Mouse (Mus musculus) G1E (cell line): ENCODE measurements around the gene Tnni3. TPM values are rescaled to one million over a fixed set of nuclear protein-coding genes. Genes with fewer than 3 reads are reported as not detected.
A peak's percentile ranks its signal among the peaks of the same experiment; 100 is the strongest.

Experiments used
- ATAC-seq: 2 replicates; pipeline ENCODE4 v1.8.0; 2016; ENCODE audit warnings: mild to moderate bottlenecking; ENCODE audit not compliant: insufficient number of reproducible peaks, poor library complexity, low FRiP score, severe bottlenecking; ENCODE audit errors: extremely low read depth
- DNase-seq: peaks from one replicate; pipeline ENCODE4 v3.0.0; 2012; ENCODE audit warnings: low spot score
- H3K27me3 ChIP-seq: 2 replicates; pipeline ENCODE4 v1.6.1; 2012; ENCODE audit warnings: mild to moderate bottlenecking, low read length, inconsistent platforms; ENCODE audit not compliant: insufficient read depth
- H3K36me3 ChIP-seq: replicated peaks from 2 replicates; pipeline ENCODE3; 2012; ENCODE audit warnings: mild to moderate bottlenecking, inconsistent platforms
- H3K4me1 ChIP-seq: 2 replicates; pipeline ENCODE4 v1.6.1; 2012; ENCODE audit warnings: low read depth, low read length, inconsistent platforms, mixed read lengths; ENCODE audit not compliant: insufficient read depth
- H3K4me3 ChIP-seq: 2 replicates; pipeline ENCODE4 v1.5.1; 2012; ENCODE audit warnings: low read depth, mild to moderate bottlenecking, inconsistent platforms, low read length, moderate library complexity, mixed read lengths
- H3K9me3 ChIP-seq: replicated peaks from 2 replicates; pipeline ENCODE4 v1.6.1; 2012; ENCODE audit warnings: inconsistent platforms
- CTCF ChIP-seq: IDR thresholded peaks from 2 replicates; pipeline ENCODE4 v1.5.1; 2012; ENCODE audit warnings: low read depth, low read length, inconsistent platforms, mixed read lengths
- GATA1 ChIP-seq: IDR thresholded peaks from 2 replicates; pipeline ENCODE4 v1.6.1; 2012; ENCODE audit warnings: borderline replicate concordance, low read length, inconsistent platforms, mixed read lengths
- GATA2 ChIP-seq: IDR thresholded peaks from 2 replicates; pipeline ENCODE4 v1.6.1; 2012; ENCODE audit warnings: low read depth, low read length, inconsistent platforms, borderline replicate concordance
- POLR2AphosphoS5 ChIP-seq: IDR thresholded peaks from 2 replicates; pipeline ENCODE4 v1.6.1; 2012; ENCODE audit warnings: low read depth, low read length, inconsistent platforms; ENCODE audit not compliant: insufficient replicate concordance
- TAL1 ChIP-seq: conservative IDR thresholded peaks from 2 replicates; pipeline ENCODE4 v1.6.1; 2012; ENCODE audit warnings: low read depth, low read length, inconsistent platforms, mixed read lengths
- polyA plus RNA-seq: library from polyadenylated mRNA; stranded (reverse); fragments of >175 nt; gene quantifications from 2 replicates; pipeline ENCODE4 v1.2.3, GENCODE M21; 2012
- total RNA-seq, 2 experiments: library from RNA; stranded (forward) in 1 of 2; stranded (reverse) in 1 of 2; fragments of 200-1000 nt in 1 of 2; fragments of >200 nt in 1 of 2; fragmentation: Nextera tagmentation in 1 of 2; gene quantifications; 2 replicates each; pipeline ENCODE4 v1.2.3; 2014 to 2017

The Tnni3 gene
- total and polyA plus RNA-seq, 3 experiments = 0.15 TPM; not detected in 2

DNA sequence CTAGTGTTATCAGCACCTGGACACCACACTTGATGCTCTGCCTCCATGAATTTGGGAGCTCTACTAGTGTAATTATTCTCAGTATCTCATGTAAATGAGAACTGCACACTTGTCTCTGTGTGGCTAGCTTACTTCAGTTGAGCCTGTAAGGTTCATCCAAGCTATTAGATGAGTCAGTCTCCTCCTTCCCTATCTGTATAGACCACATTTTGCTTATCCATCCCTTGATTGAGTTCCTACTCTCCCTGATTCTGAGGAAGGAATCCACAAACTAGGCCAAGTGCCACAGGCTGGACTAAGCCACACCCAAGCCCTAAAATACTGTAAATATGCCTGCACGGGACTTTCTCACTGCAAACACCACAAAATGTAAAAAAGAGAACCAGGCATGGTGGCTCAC lies 30.0 kb downstream of the Tnni3 start:
- Histone ChIP-seq H3K4me1 (peaks cover 69% of the 10 kb centered on the region), H3K36me3 (peaks cover 100% of the 10 kb centered on the region), H3K4me3 (no peak overlapping the region), H3K27me3 (no peaks in the 10 kb centered on the region), H3K9me3 (no peaks in the 10 kb centered on the region)
- TF ChIP-seq TAL1 = no peak
- ATAC-seq (no peak), DNase-seq (no peak)

DNA sequence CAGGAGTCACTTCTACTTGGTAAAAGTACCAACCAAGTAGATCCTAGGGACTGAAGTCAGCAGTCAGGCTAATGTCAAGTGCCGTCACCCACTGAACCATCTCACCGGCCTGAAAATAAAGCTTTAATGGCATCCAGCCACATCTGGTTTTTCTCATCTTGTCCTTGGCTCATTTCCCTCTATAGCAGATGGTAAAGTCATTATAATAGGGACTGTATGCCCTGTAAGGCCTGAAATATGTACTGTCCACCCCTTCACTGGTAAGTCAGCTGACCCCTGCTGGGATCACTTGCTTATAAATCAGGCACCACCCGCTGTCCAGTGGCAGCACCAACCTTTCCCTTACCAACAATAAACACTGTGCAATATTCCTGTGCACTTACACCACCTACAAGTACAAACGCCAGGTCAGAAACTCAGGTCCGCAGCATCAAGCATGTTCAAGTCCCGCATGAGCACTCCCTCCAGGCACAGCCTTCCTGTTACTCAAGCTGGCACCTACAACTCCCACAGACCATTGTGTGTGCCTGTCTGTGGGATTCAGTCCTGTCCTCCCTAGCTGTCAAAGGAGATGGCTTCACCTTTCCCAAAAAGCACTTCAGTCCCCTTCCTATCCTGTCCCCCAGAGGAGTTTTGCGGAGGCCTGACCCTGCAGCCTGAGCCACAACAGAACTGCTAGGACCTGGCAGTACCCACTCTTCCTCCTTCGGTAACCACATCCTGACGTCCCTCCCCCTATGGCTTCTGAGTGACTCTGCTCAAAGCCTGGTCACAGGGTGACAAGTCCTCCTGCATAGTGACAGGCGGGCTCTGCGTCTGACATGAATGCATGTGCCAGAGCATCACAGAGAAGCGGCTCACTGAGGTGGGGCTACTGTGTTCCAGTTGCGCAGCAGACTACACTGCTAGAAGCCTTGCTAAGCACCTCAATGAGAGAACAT lies 31.5 kb downstream of the Tnni3 start:
- TF ChIP-seq GATA1 = no peak
- no peak for TF ChIP-seq POLR2AphosphoS5
- TF ChIP-seq TAL1 = no peak
- no peak for TF ChIP-seq CTCF
- TF ChIP-seq GATA2 = no peak
- Histone ChIP-seq H3K9me3 (no peaks in the 10 kb centered on the region), H3K27me3 (no peaks in the 10 kb centered on the region), H3K36me3 (peaks cover 100% of the 10 kb centered on the region), H3K4me1 (peaks cover 56% of the 10 kb centered on the region), H3K4me3 (no peak overlapping the region)
- DNase-seq (no peak), ATAC-seq (no peak)

DNA sequence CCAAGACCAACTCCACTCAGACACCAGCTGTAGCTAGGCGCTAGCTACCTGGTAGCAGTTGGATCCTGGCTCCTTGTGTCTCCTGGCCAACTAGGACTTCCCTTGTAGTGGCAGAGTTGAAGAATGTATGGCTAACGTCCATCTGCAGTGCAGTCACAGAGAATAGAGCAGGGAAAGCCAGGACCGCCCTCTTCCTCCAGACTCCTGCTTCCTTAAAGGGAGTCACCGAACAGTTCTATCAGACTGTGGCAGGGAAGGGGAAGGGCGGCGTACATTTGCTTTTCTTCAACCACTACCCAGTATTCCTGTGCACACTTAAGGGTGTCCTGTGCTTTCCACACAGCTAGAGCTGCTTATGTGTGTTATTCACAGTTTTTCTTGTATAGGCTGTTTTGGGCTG lies 32.7 kb downstream of the Tnni3 start:
- peaks cover 44% of the 10 kb centered on the region for H3K4me1 ChIP-seq
- no peaks in the 10 kb centered on the region for H3K27me3 ChIP-seq
- TF ChIP-seq POLR2AphosphoS5 (no peak), GATA2 (no peak), CTCF (no peak), GATA1 (no peak)
- no peak overlapping the region for H3K4me3 ChIP-seq
- peaks cover 100% of the 10 kb centered on the region for H3K36me3 ChIP-seq
- ATAC-seq = no peak
- DNase-seq = no peak
- H3K9me3 ChIP-seq = no peaks in the 10 kb centered on the region

DNA sequence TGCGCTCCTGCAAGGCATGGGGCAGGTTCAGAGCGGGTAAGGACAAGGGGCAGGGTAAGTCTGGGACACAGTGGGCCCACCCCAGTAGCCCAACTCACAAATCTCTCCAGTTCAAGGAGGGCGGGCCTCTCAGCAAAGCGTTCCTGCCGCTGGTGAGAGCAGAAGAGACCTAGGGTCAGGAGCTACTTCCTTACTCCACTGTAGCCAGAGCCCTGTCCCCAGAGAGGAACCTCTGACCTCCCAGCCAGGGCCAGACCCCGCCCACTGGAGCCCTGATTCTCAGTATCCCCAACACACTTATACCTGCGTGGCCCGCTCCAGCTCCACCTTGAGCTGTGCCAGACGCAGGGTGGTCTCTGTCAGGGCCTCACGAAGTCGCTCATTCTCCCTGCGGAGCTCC lies 41.7 kb downstream of the Tnni3 start:
- Histone ChIP-seq H3K4me1 (peaks cover 15% of the 10 kb centered on the region), H3K9me3 (no peaks in the 10 kb centered on the region), H3K4me3 (no peak overlapping the region), H3K27me3 (peaks cover 18% of the 10 kb centered on the region), H3K36me3 (peaks cover 77% of the 10 kb centered on the region)
- no peak for DNase-seq
- no peak for ATAC-seq
- TF ChIP-seq CTCF (no peak), GATA1 (no peak), GATA2 (no peak)

DNA sequence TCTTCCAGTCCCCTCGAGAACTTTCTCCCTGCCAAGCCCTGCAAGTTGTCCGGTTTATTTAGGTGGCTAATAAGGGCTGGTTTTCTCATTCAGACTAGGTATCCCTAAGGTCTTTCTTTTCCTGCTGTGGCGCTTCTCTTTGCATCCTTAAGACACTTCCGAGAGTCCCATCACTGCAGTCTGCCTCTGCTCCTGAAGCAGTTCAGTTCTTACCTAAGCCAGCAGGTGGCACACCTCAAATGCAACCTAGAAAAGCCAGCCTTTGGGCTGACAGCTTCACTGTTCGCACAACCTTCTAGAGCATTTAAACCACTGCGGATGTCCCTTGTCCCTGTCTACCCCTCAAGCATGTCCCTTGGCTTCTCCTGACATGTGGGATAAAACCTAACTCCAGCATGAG lies 44.4 kb downstream of the Tnni3 start:
- peak; percentile 40; the same call in 1 of the 2 replicates for ATAC-seq
- TF ChIP-seq GATA1 (no peak), CTCF (peak; percentile 23; the same call in 1 of the 2 replicates)
- no peak overlapping the region for H3K4me3 ChIP-seq
- peaks cover 13% of the 10 kb centered on the region for H3K4me1 ChIP-seq
- peak; percentile 36 for DNase-seq
- H3K9me3 ChIP-seq = no peaks in the 10 kb centered on the region
- peaks cover 22% of the 10 kb centered on the region for H3K27me3 ChIP-seq
- peaks cover 51% of the 10 kb centered on the region for H3K36me3 ChIP-seq

DNA sequence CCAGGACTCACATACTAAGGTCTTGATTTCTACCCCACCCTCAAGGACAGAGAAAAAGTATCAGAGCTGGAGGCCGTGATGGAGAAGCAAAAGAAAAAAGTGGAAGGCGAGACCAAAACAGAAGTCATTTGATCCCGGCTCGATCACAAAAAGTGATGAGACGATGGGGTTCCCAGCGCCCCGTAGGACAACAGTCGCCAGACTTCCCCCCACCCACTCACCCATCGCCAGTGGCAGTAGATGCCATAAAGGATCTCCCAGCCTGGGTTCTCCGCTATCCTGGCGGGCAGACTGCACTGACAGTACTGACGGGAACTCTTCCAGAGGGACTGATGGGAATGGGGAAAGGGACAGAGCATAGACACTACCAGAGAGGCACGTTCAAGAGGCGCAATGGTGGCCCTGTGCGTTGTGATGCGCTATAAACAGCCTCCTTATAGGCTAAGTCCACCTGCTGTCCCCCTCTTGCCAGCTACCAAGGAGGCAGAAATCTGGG lies 45.2 kb downstream of the Tnni3 start:
- no peak for DNase-seq
- H3K36me3 ChIP-seq = peaks cover 43% of the 10 kb centered on the region
- no peak for ATAC-seq
- peaks cover 13% of the 10 kb centered on the region for H3K4me1 ChIP-seq
- H3K9me3 ChIP-seq = no peaks in the 10 kb centered on the region
- peaks cover 24% of the 10 kb centered on the region for H3K27me3 ChIP-seq
- no peak for TF ChIP-seq TAL1
- TF ChIP-seq GATA2 = no peak
- TF ChIP-seq CTCF = no peak
- TF ChIP-seq GATA1 = no peak
- H3K4me3 ChIP-seq = peak overlapping the region; percentile 10; the same call in 1 of the 2 replicates
